Mouse (Mus musculus) heart, embryonic 14.5 days (tissue): ENCODE measurements around the gene Akip1. TPM values are rescaled to one million over a fixed set of nuclear protein-coding genes. Genes with fewer than 3 reads are reported as not detected.

ENCODE experiments used
- ATAC-seq: fragments of 200-750 bp; cut with Nextera tagmentation; 2 replicates; pipeline ENCODE4 v1.8.0; 2017; ENCODE audit warnings: low read depth, moderate TSS enrichment; ENCODE audit not compliant: insufficient number of reproducible peaks, insufficient read depth, low FRiP score
- H3K27ac ChIP-seq, 2 experiments: fragments of 200-500 bp in 1 of 2; fragments of 300-500 bp in 1 of 2; sonication (generic) in 1 of 2; replicated peaks in 1 of 2; 2 replicates each; pipeline ENCODE4 v1.5.1; 2012 to 2014; ENCODE audit warnings: low read depth in 2 of 2, low read length in 2 of 2, control low read depth in 1 of 2, mild to moderate bottlenecking in 1 of 2, mixed read lengths in 1 of 2; ENCODE audit not compliant: control insufficient read depth in 1 of 2, insufficient read depth in 1 of 2
- H3K27me3 ChIP-seq: fragments of 300-500 bp; sonication (generic); 2 replicates; pipeline ENCODE4 v1.6.1; 2014; ENCODE audit warnings: mild to moderate bottlenecking, low read length, control low read depth; ENCODE audit not compliant: control insufficient read depth, insufficient read depth
- H3K36me3 ChIP-seq: fragments of 300-500 bp; sonication (generic); 2 replicates; pipeline ENCODE4 v1.6.1; 2014; ENCODE audit warnings: mild to moderate bottlenecking, control low read depth, low read length, mixed read lengths; ENCODE audit not compliant: control insufficient read depth, insufficient read depth
- H3K4me1 ChIP-seq, 2 experiments: fragments of 200-500 bp in 1 of 2; fragments of 300-500 bp in 1 of 2; sonication (generic) in 1 of 2; 2 replicates each; pipeline ENCODE4 v1.6.1; 2012 to 2014; ENCODE audit warnings: low read length in 2 of 2, control low read depth in 1 of 2, mixed read lengths in 1 of 2; ENCODE audit not compliant: control insufficient read depth in 2 of 2, insufficient read depth in 2 of 2
- H3K4me2 ChIP-seq: fragments of 300-500 bp; sonication (generic); 2 replicates; pipeline ENCODE4 v1.6.1; 2014; ENCODE audit warnings: mild to moderate bottlenecking, low read length
- H3K4me3 ChIP-seq, 2 experiments: fragments of 200-500 bp in 1 of 2; fragments of 300-500 bp in 1 of 2; sonication (generic) in 1 of 2; 2 replicates each; pipeline ENCODE4 v1.5.1; 2012 to 2014; ENCODE audit warnings: low read length in 2 of 2, mild to moderate bottlenecking in 2 of 2, control low read depth in 1 of 2, low read depth in 1 of 2, moderate library complexity in 1 of 2; ENCODE audit not compliant: control insufficient read depth in 1 of 2, insufficient read depth in 1 of 2
- H3K9ac ChIP-seq: fragments of 300-500 bp; sonication (generic); 2 replicates; pipeline ENCODE4 v1.6.1; 2014; ENCODE audit warnings: mild to moderate bottlenecking, low read length
- H3K9me3 ChIP-seq: fragments of 300-500 bp; sonication (generic); 2 replicates; pipeline ENCODE4 v1.6.1; 2016; ENCODE audit warnings: low read length, control low read depth; ENCODE audit not compliant: control insufficient read depth
- WGBS: fragments of 180-500 bp; shearing (Covaris S2); extraction: QIAGEN DNeasy Blood & Tissue Kit; methylation state at CpG from one replicate; pipeline ENCODE4 v1.1.7; 2014; 5-methylcytosine and 5-hydroxymethylcytosine counted together
- polyA plus RNA-seq: library from polyadenylated mRNA; unstranded; fragments of >200 nt; fragmentation: Nextera tagmentation; extraction: Ambion mirVana; gene quantifications from 2 replicates; pipeline ENCODE4 v1.2.1, GENCODE M21; 2014

Akip1 gene
- polyA plus RNA-seq, 1 experiment from 2014 or later, result 32.3 TPM

- Histone ChIP-seq H3K9me3 (no peaks in the 10 kb centered on the region), H3K27me3 (no peaks in the 10 kb centered on the region), H3K4me1 (no peaks in the 10 kb centered on the region), H3K4me2 (no peak overlapping the region), H3K27ac (no peak overlapping the region), H3K4me3 (no peak overlapping the region), H3K36me3 (no peaks in the 10 kb centered on the region), H3K9ac (no peak overlapping the region)
- 84% methylated on average over 13 of the region's 13 CpGs for WGBS
- ATAC-seq, result no peak
Measured at GRCm38 (mm10) chr7:109694576-109695338, 8.7 kb upstream of the Akip1 start.

- H3K27me3 ChIP-seq, result no peaks in the 10 kb centered on the region
- no peak overlapping the region for H3K4me2 ChIP-seq
- no peak overlapping the region for H3K4me3 ChIP-seq
- H3K9ac ChIP-seq, result no peak overlapping the region
- WGBS, result 84% methylated on average over 10 of the region's 10 CpGs
- no peaks in the 10 kb centered on the region for H3K4me1 ChIP-seq
- H3K9me3 ChIP-seq, result no peaks in the 10 kb centered on the region
- H3K36me3 ChIP-seq, result no peaks in the 10 kb centered on the region
- H3K27ac ChIP-seq, result no peak overlapping the region
- ATAC-seq, result no peak
Measured at GRCm38 (mm10) chr7:109695339-109695726, 8.2 kb upstream of the Akip1 start.

GRCm38 (mm10) chr7:109700213-109700612 lies 3.3 kb upstream of the Akip1 start:
- Histone ChIP-seq H3K4me1 (peaks cover 6% of the 10 kb centered on the region in 2 experiments), H3K4me2 (no peak overlapping the region), H3K4me3 (no peak overlapping the region), H3K27me3 (no peaks in the 10 kb centered on the region), H3K36me3 (no peaks in the 10 kb centered on the region), H3K27ac (no peak overlapping the region), H3K9me3 (no peaks in the 10 kb centered on the region), H3K9ac (no peak overlapping the region)
- ATAC-seq, result no peak

GRCm38 (mm10) chr7:109702721-109703120 lies 769 bp upstream of the Akip1 start:
- H3K4me1 ChIP-seq, result peaks cover 6 to 12% of the 10 kb centered on the region in 2 experiments
- H3K27ac ChIP-seq, result no peak overlapping the region
- no peak for ATAC-seq
- H3K4me2 ChIP-seq, result peak overlapping the region; percentile 92
- H3K36me3 ChIP-seq, result peaks cover 2% of the 10 kb centered on the region; the same call in 1 of the 2 replicates
- H3K4me3 ChIP-seq, result peak overlapping the region in 1 of 2 experiments; percentile 50; a peak in 2 of 4 replicates
- H3K27me3 ChIP-seq, result no peaks in the 10 kb centered on the region
- WGBS, result 46% methylated on average over 4 of the region's 4 CpGs
- H3K9ac ChIP-seq, result peak overlapping the region; percentile 67
- H3K9me3 ChIP-seq, result no peaks in the 10 kb centered on the region

DNA sequence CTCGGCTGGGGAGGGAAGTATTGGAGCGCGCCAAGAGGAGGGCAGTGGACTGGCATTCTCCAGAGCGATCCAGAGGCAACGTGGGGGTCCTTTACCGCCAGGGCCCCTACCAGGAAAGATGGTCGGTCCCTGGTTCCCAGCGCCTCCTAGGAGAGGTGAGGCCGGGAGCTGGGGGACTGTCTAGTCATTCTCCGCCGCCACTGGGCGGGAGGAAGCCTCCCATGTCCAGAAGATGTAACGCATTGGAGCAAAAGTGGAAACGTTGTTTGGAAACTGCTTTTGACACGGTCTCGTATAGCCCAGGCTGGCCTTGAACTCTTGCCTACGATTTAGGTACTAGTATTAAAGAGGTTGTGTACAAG lies 507 bp downstream of the Akip1 start:
- H3K9ac ChIP-seq, result peak overlapping the region; percentile 67
- H3K4me2 ChIP-seq, result peak overlapping the region; percentile 92
- 3% methylated on average over 17 of the region's 17 CpGs for WGBS
- peak overlapping the region; percentile 50 to 91 for H3K4me3 ChIP-seq
- peaks cover 14 to 25% of the 10 kb centered on the region in 2 experiments for H3K4me1 ChIP-seq
- no peaks in the 10 kb centered on the region for H3K9me3 ChIP-seq
- H3K36me3 ChIP-seq, result peaks cover 5% of the 10 kb centered on the region; the same call in 1 of the 2 replicates
- peak overlapping the region; percentile 73 to 74 for H3K27ac ChIP-seq
- H3K27me3 ChIP-seq, result no peaks in the 10 kb centered on the region
- no peak for ATAC-seq

DNA sequence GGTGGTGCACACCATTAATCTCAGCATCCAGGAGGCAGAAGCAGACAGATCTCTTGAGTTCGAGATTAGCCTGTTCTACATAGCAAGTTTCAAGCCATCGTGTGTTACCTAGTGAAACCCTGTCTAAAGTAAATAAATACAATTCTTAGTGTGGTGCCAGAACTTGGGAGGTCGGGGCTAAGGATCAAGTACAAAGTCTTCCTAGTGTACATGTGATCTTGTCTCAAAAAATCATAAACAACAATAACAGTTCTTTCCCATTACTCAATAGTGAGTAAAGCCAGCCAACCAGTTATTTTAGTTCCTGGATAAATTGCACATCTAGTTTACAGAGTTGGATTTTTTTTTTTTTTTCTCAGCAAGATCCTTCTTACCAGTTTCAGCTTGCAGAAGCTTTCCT lies 971 bp downstream of the Akip1 start:
- H3K4me1 ChIP-seq, result peaks cover 16 to 29% of the 10 kb centered on the region in 2 experiments
- no peaks in the 10 kb centered on the region for H3K9me3 ChIP-seq
- H3K4me2 ChIP-seq, result peak overlapping the region; percentile 92
- H3K27me3 ChIP-seq, result no peaks in the 10 kb centered on the region
- WGBS, result 56% methylated on average over 3 of the region's 3 CpGs
- no peak for ATAC-seq
- peaks cover 5% of the 10 kb centered on the region; the same call in 1 of the 2 replicates for H3K36me3 ChIP-seq
- H3K4me3 ChIP-seq, result peak overlapping the region in 1 of 2 experiments; percentile 50; a peak in 2 of 4 replicates
- H3K9ac ChIP-seq, result peak overlapping the region; percentile 67; the same call in 1 of the 2 replicates
- H3K27ac ChIP-seq, result peak overlapping the region in 1 of 2 experiments; percentile 74; a peak in 1 of 4 replicates

- H3K27ac ChIP-seq, result peak overlapping the region in 1 of 2 experiments; percentile 91; a peak in 1 of 4 replicates
- H3K27me3 ChIP-seq, result no peaks in the 10 kb centered on the region
- no peak for ATAC-seq
- peaks cover 18% of the 10 kb centered on the region for H3K36me3 ChIP-seq
- WGBS, result 38% methylated on average over 4 of the region's 4 CpGs
- no peak overlapping the region for H3K9ac ChIP-seq
- H3K4me2 ChIP-seq, result no peak overlapping the region
- H3K9me3 ChIP-seq, result no peaks in the 10 kb centered on the region
- peaks cover 20 to 39% of the 10 kb centered on the region in 2 experiments for H3K4me1 ChIP-seq
- H3K4me3 ChIP-seq, result no peak overlapping the region
Measured at GRCm38 (mm10) chr7:109707023-109707785, 3.7 kb downstream of the Akip1 start.
